Mouse (Mus musculus): ENCODE results near the gene Gnptg. TPM values are rescaled to one million over a fixed set of nuclear protein-coding genes. Genes with fewer than 3 reads are reported as not detected.

Gene Gnptg
- polyA plus RNA-seq (2012; rRNA removed) = 15.3 and 17.3 TPM in 2 replicates

DNA sequence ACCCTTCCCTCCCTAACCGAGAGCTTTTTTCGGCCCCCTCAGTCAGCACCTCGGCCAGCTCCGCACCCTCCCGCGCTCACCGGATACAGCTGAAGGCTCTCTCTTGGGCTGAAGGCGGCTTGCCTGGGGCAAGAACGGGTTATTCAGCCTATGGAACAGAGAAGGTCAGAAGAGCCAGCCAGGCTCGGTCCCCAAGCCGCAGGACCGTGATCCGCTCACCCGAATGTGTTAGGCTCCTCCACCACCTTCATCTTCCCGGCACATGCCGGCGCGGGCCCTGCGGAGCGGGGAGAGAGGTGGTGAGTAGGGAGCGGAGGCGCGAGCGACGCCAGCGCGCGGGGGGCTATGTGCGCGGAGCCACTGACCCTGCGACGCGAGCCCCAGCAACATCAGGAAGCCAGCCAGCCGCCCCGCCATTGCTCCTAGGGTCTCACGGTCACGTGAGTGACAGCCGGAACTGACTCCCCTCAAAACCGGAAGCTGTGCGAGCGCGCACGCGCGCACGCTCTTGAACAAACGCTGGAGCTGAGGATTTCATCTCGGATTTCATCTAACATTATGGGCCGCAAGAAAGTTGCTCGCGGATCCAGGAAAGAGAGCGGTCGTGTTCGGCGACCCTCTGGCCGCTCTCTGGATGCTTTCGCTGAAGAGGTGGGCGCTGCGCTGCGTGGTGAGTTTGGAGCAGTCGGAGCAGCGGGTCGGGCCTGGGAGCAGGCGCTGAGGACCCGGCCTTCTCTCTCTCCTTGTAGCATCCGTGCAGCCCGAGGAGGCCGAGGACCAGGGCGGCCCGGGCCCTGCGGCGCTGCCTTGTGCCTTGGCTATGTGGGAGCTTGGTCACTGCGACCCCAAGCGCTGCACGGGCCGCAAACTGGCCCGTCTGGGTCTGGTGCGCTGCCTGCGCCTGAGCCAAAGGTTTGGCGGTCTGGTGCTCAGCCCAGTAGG lies at the start of gene Gnptg, which contains the start of gene Tsr3:
Gene Gnptg (minus strand): TSS at position 430 of the 942 bp plus-strand sequence.
Gene Tsr3 (plus strand): TSS at position 476 of the 942 bp plus-strand sequence.

DNA sequence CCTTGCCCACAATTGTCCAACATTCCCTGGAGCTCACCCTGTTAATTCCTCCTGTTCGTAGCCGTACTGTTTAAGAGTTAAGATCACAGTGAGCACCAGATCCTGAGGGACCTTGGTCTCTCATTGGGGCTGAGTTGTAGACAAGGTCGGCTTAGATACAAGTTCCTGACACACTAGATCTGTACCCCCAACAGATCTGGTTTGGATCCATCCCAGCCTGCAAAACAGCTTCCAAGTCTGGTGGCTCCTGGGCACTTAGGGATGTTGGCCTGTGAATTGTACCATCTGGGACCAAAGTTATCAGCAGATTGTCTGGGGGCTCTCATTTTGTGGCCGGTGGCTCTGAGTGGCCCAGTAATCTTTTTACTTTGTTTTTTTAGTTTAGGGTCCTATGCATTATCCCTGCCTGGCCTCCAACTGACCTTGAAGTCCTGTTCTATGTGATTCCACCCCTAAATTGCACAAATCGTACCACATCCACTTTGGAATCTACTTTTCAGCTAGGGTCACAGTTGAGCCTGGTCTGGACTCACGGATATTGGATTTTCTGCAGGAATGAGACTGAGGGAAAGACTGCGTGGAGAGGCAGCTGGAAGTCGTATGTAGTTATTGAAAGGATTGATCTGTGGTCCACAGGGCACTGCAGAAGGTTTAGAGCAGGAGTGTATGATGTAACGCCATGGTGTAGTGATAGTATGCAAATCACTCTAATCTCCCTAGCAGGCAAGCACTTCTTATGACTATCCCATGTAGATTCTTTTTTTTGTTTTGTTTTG lies 34.8 kb upstream of the Gnptg start, which contains the start of gene Ube2i:
Gene Ube2i (minus strand): TSS at position 52 of the 776 bp plus-strand sequence.

DNA sequence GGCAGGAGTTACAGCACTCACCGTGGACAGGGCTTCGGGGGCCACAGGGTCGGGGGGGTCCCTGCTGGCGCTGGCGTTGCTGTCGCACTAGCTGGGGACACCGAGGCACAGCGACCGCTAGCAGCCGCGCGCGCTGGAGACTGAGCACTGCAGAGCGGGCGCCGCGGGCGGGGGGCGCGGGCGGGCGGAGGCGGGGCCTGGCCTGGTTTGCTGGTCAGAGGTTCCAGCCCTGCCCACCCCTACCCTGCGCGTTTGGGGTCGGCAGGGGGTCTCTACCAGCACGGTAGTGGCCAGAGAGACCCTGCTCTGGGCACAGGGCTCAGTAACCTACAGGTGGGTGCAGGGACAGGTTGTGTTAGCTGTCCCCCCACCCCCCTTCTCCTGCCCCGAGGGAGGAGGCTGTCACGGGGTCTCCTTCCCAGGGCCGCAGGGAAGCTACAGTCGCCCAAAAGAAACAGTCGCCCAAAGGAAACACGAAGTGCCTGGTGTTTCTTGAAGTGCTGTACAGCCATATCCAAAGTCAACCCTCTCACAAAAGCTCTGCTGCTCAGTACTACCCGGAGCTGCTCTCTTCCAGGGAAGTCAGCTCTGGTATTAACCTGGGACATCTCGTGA lies 16.3 kb upstream of the Gnptg start, which contains the start of gene Baiap3:
Gene Baiap3 (minus strand): TSS at position 225 of the 615 bp plus-strand sequence.

DNA sequence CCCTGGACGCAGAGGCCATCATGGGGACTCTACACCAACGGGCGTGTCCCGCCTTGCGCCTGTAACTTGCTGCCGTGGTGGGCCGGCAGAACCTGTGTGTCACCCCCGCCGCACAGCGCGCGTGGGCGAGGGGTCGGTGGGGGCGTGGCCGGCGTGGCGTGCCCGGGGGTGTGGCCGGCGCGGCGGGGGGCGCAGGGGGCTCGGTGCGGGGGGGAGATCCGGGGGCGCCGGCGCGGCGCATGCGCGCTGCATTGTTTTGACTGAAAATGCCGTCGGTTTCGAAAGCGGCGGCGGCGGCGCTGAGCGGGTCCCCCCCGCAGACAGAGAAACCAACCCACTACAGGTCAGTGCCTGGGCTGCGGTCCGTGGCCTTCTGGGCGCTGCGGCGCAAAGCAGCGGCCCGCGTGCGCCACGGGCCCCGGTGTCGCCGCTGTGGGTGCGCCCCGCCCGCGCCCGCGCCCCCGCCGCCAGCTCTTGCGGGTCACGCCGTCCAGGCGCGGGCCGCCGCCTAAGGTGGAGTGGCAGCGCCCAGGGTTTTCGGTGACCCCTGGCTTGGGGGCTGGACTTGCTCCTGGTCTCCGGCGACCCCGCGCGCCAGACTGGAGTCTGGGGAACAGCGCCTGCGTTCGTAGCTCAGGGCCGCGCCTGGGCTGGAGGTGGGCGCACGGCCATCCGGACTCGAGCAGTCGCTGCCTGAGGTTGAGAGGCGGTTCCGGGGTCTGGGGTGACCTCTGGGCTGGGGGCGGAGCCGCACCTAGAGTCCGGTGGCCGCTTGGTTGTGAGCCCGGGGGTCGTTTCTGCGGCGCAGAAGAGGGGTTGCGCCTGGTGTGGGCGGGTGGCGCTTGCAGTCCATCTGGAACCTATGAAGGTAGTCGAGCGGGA lies 51.5 kb downstream of the Gnptg start, which contains the start of gene Unkl:
Gene Unkl (plus strand): TSS at position 248 of the 882 bp plus-strand sequence.

DNA sequence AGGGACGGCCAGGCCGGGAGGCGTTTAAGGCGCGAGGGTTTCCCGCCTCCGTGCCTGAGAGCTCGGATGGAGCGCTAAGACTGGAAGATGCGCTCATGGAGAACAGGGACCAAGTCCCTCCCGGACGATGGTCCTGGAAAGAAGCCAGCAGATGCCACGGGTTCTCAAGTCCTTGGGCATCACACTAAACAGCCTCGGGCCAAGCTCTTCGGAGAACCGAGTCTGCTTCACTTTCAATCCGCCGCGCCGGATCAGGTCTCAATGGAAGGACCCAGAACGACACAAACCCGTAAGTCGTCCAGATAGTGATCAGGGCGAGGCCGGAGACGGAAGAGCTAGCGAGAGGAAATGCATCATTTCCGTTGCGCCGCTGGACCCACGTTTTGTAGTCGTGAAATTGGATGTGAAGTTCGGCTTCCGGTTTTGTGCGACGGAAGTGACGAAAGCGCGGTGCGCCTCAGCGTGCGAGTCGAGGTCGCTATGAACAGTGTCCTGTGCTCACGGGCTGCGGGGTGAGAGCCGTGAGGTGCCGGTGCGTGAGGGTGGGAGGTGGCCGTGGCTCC lies 55.7 kb downstream of the Gnptg start, which contains the start of gene BC003965:
Gene BC003965 (plus strand): TSS at position 426 of the 563 bp plus-strand sequence.

Other genes starting within 250 kb of the Gnptg start
- 2.9 and 4.7 TPM in 2 replicates for gene Cramp1l, start 224.3 kb downstream of the Gnptg start, polyA plus RNA-seq (2012; rRNA removed)
- gene Ift140, start 224.0 kb downstream of the Gnptg start, polyA plus RNA-seq (2012; rRNA removed) = 2.1 and 2.7 TPM in 2 replicates
- 17.1 and 18.2 TPM in 2 replicates for gene Tmem204, start 156.5 kb downstream of the Gnptg start, polyA plus RNA-seq (2012; rRNA removed)
- gene Telo2, start 124.2 kb downstream of the Gnptg start, polyA plus RNA-seq (2012; rRNA removed) = 7.1 and 7.3 TPM in 2 replicates
- not detected in 2 replicates for gene Ptx4, start 119.4 kb downstream of the Gnptg start, polyA plus RNA-seq (2012; rRNA removed)
- gene Clcn7, start 106.7 kb downstream of the Gnptg start, polyA plus RNA-seq (2012; rRNA removed) = 12.3 and 13.1 TPM in 2 replicates
- 0.08 and 0.13 TPM in 2 replicates for gene Ccdc154, start 77.7 kb downstream of the Gnptg start, polyA plus RNA-seq (2012; rRNA removed)
- gene Gm38655, start 64.7 kb downstream of the Gnptg start, polyA plus RNA-seq (2012; rRNA removed) = 3.6 TPM in 2 replicates
- gene BC003965, start 55.6 kb downstream of the Gnptg start, polyA plus RNA-seq (2012; rRNA removed) = 8.0 and 10.1 TPM in 2 replicates
- gene Unkl, start 51.7 kb downstream of the Gnptg start, polyA plus RNA-seq (2012; rRNA removed) = 8.7 and 10.6 TPM in 2 replicates
- gene Tsr3, start within 50 bp of the Gnptg start, polyA plus RNA-seq (2012; rRNA removed) = 7.8 and 11.4 TPM in 2 replicates
- 5.8 and 9.5 TPM in 2 replicates for gene Baiap3, start 16.2 kb upstream of the Gnptg start, polyA plus RNA-seq (2012; rRNA removed)
- gene Ube2i, start 34.5 kb upstream of the Gnptg start, polyA plus RNA-seq (2012; rRNA removed) = 37.9 and 44.5 TPM in 2 replicates
- gene Prss34, start 58.3 kb upstream of the Gnptg start, polyA plus RNA-seq (2012; rRNA removed) = 0.10 TPM in 1 of 2 replicates, not detected in the other
- gene Prss28, start 68.5 kb upstream of the Gnptg start, polyA plus RNA-seq (2012; rRNA removed) = 0.06 and 0.09 TPM in 2 replicates
- not detected in 2 replicates for gene Prss29, start 78.5 kb upstream of the Gnptg start, polyA plus RNA-seq (2012; rRNA removed)
- 6.2 and 33.9 TPM in 2 replicates for gene Tpsab1, start 105.4 kb upstream of the Gnptg start, polyA plus RNA-seq (2012; rRNA removed)
- 17.3 and 32.1 TPM in 2 replicates for gene Tpsb2, start 126.2 kb upstream of the Gnptg start, polyA plus RNA-seq (2012; rRNA removed)
- 1.5 and 2.3 TPM in 2 replicates for gene Tpsg1, start 129.1 kb upstream of the Gnptg start, polyA plus RNA-seq (2012; rRNA removed)
- gene Cacna1h, start 193.7 kb upstream of the Gnptg start, polyA plus RNA-seq (2012; rRNA removed) = 13.5 and 16.6 TPM in 2 replicates
- 0.31 TPM in 1 of 2 replicates, not detected in the other for gene Tekt4, start 214.5 kb upstream of the Gnptg start, polyA plus RNA-seq (2012; rRNA removed)